Mouse (Mus musculus) NIH3T3 (cell line): Measurements from ENCODE around the gene Rapgef3.

Source experiments
- DNase-seq: peaks from one replicate; pipeline ENCODE4 v3.0.0-alpha.2; 2012; ENCODE audit warnings: low read depth

The Rapgef3 gene

DNA sequence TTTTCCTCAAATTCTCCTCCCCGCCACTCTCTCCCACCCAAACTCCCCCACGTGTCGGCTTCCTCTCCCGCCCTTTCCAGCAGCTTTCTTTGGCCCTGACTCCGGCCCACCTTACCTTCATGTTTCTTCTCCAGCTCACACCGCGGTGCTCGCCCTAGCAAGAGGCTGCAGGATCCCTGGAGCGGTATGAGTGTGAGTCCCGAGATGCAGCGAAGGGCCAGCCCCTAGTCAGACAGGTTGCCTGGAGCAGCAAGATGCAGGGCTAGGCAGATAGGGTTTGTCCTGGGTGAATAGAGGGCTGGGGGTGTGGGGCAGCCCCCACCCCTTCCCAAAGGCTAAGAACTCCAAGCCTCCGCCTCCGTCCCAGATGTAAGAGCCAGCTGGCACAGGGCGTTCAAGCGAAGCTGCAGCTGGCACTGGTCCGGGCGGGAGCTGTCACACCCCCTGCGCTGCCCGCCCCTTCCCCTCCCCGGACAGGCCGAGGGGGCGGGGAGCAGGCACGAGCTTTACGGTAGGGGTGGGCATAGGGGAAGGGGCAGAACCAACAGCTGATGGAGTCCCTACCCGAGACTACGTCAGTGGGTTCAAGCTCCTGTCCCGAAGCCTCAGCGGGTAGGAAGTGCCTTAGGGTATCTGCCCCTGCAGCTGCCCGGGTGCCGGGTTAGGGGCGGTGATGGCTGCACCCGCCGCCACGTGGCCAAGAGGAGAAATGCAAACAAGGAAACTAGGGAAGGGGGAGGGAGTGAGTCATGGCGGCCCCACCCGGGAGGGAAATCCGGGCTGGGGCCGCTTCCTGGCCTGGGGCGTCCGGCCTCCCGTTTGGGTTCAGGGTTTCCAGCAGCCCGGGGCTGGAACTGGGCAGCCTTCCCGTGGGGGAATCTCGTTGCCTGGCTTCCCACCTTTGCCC, at the start of gene Rapgef3:
TSS of gene Rapgef3 (minus strand) at position 693 of the 907 bp plus-strand sequence.
- DNase-seq = peak; percentile 91

DNA sequence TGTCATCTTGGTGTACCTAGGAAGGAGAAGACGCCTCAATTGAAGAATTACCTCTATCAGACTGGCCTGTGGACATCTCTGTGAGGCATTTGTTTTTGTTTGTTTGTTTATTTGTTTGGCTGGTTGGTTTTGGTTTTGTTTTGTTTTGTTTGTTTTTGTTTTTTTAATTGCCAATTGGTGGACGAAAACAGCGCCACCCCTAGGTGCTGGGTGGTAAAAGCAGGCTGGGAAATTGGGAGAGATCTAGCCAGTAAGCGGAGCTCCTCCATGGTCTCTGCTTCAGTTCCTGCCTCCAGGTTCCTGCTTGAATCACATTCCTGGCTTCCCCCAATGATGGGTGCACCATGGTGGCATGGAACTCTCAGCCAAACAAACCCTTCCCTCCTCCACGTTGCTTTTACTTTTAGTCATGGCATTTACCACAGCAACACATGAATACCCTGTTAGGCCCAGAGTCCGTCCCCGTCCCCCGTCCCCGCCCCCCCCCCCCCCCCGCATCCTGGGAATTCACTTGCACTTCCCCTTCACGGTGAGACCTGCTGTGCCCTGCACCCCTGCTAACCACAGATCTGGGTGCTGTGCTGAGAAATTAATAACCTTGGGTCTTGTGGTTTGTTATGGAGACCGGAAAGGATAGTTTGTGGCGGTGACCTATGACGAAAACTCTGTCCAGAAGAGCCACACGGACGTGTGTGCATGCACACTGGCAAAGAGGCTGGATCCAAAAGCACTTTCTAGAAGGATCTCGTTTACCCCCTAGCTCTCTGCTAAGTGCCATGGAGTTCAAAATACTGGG, 48.6 kb upstream of the Rapgef3 start:
- DNase-seq = no peak

DNA sequence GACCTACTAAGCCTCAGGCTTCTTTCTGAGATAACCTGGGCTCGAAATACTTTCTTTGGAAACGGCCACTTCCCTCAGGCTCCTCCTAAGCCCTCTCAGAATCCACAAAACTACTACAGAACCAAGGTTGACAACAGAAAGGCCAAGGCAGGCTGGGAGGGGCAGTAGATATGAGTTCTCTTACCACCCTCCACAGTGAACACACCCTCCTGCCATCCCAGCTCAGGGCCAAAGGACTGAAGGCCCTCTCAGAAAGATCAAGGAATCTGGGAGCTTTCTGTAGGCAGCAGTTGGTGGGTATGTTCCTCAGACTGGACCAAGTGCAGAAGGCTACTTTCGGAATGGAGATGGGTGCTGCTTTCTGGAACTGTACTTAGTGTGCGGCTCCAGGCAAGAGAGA, 47.5 kb upstream of the Rapgef3 start:
- no peak for DNase-seq

DNA sequence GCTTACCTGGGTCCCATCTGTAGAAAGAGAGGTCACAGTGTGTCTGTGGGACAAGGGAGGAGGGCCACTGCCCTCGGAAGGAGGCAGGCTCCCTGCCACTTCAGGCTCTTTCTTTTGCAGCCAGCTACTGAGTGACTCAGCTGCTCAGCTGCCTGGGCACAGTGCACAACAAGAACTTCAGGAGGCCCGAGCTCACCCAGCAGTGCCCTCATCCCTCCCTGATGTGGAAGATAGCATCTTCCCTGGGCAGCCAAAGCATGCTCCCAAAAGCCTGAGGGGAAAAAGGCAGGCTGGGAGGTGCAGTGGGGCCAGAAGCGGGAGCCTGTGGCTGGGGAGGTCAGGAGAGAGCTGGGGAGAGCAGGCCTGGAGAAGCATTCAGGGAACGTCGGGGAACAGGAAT, 46.9 kb upstream of the Rapgef3 start:
- DNase-seq = peak; percentile 55

DNA sequence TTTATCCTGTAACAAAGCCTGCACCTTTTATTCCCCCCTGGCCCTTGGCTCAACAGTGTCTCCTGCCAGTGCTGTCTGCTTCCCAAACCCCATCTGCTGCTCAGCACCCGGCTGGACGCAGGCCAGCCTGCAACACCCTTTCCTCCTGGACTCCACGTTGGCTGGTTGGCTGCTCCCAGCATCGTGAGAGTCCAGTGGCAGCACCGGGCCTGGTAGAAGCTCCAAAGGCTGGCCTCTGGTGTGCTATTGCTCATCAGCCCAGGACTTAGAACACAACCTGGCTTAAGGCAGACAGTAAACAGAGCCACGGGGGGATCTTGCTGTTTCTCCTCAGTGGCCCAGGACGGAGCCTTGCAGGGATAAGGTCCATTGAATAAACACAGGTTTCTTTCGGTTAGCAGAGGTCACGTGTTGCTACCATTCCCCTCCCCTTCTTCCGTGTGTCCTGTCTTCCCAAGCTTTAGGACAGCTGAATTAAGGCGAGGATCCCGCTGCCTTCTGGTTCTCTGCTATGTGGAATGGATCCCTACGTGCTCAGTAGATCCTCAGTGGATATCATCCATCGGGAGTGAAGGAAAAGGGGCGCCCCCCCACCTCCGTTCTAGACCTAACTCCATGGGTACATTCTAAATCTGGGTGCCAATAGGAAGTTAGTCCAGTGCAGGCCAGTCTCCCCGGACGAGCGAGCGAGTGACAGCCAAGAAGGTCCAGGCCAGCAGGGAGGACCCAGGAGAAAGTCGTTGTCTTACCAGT, 45.9 kb upstream of the Rapgef3 start:
- peak; percentile 81 for DNase-seq

DNA sequence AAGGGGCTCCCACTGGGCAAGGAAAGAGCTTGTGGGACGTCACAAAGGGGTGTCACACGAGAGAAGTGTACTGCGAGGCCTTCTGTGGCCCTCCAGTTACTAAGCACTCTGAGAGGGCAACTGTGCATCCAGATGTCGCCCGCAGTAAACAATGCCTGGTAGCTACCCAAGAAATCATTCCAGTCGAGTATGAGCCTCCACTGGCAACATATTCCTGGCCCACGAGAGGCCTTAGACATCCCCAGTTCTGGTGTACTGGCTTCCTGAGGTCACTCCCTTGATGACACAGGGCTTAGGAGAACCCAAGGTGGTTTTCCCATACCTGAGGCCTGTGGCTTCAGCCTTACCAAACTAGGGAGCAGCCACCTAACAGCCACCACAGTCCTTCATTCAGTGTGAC, 45.1 kb upstream of the Rapgef3 start:
- DNase-seq = no peak

DNA sequence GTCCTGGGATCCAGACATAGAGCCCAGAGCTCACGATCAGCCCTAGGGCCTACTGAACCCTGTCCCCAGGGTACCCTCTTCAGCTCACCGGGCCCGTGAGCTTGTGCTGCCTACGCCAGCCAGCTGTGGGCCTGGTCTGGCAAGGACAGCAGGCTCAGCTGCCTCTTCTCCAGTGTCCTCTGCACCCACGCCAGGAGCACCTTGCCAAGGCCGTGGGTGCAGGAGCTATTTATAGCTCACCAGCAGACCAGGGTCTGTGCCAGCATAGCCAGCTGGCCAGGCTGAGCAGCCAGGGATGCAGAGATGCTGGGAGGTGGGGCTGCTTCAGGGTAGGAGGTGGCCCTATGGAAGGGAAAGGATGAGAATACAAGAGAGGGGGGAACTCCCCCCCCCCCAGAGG, 44.4 kb upstream of the Rapgef3 start:
- DNase-seq = peak; percentile 92

DNA sequence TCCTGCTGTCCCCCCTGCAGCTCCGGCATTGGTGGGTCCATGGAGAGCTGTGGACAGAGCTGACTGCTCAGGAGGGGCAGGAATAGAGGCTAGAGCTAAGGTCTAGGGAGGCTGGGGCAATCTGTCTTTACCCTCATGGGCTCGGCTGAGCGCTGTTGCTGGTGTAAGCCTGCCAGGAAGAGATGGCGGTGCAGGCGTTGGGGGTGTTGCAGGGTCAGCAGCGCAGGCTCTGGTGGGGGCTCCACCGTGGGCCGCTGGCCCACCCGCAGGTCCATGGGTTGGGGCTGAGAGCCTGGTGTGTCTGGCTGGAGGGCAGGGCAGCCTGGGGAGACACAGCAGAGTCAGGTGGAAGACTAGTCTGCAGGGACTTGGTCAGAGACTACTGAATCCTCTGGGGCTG, 43.5 kb upstream of the Rapgef3 start:
- DNase-seq = no peak

DNA sequence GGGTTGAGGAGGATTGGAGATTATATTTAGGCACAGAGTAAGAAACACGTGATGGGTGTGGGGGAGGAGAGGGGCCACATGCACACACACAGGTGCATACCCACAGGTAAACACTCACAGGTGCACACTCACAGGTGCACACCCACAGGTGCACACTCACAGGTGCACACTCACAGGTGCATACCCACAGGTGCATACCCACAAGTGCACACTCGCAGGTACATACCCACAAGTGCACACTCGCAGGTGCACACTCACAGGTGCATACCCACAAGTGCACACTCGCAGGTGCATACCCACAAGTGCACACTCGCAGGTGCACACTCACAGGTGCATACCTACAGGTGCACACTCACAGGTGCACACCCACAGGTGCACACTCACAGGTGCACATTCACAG, 42.6 kb upstream of the Rapgef3 start:
- DNase-seq = no peak

DNA sequence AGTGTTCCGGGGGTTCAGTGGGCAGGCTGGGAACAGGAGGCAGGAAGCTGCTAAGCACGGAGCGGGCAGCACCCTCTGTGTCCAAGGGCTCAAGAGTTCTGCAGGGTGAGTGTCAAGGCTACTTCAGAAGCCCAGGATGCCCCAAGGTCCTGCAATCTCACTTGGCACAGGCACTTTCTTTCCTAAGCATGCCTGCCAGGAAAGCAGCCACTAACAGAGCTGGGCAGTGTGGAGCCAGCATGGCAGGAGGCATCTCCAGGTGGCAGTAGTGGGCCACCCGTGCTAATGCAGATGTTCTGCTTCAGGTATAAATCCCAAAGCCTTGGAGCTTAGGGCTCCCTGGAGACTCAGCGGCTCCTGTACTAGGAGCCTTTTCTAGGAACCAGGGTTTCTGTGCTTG, 42.2 kb upstream of the Rapgef3 start:
- peak; percentile 62 for DNase-seq

DNA sequence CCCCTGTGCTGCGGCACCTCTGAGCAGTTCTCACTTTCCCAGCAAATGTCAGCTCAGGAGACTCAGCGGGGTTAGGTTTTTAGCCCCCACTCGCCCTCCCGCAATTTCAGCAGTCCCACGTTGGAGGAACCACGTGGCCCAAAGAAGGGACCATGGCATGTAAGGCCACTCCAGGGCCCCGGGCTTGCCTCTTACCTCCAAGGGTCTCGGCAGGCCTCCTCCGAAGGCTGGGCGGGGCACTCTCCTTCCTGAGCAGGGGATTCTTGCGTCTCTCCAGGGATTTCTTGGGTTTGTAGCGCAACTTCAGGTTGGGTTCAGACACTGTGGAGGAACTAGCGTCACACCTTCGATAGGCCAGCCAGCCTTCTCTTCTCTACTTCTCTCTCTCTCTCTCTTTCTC, 41.4 kb upstream of the Rapgef3 start:
- no peak for DNase-seq

DNA sequence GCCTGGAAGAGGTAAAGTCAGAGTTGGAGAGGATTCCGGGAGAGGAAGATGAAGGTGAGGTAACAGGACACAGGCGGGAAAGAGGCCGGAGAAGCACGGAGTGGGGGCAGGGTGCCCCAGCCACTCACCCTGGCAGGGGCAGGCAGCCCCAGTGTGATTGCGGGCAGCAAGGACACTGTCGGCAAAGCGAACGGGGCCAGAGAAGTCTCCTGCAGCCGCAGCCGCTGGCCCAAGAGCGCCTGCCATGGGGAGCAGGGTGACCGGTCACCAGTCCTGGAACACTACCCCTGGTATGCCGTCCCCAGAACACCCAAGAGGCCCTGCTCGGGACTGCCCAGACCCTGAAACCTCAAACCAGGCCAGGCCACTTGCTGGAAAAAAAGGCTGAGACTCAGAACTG, 40.8 kb upstream of the Rapgef3 start:
- DNase-seq = no peak

DNA sequence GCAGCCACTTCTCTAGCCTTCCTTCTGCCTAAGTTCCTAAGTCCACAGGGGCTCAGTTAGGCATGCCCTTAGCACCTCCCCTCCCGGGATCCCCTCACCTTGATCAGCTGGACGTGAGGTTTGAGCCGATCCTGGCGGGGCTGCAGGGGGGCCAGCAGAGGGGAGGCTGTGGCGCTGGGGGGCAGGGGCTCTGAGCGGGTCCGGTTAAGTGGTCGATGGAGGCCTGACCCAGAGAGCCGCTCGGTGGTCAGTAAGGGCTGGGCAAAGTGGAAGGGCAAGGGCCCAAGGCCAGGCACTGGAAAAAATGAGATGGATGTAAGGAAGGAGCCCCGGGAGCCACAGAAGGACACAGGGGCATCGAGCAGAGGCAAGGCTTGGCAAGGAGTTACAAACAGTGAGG, 40.1 kb upstream of the Rapgef3 start:
- no peak for DNase-seq

DNA sequence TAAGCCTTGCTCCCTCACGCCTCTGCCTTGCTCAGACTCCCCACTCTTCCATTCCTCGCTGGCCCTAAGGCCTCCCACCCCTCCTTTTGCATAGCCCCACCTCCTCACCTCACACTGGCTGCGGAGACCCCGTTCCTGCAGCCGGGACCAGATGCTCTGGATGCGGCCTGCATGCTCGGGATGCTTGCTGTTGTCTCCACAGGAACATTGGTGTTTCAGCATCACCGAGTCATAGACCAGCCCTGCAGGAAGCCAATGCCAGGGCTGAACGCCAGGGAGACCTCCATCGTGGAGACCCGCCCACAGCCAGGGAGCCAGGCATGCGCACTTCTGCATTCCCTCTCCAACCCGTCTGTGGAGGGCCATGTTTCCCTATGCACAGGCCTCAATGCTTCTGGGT, 34.8 kb upstream of the Rapgef3 start:
- DNase-seq = no peak

DNA sequence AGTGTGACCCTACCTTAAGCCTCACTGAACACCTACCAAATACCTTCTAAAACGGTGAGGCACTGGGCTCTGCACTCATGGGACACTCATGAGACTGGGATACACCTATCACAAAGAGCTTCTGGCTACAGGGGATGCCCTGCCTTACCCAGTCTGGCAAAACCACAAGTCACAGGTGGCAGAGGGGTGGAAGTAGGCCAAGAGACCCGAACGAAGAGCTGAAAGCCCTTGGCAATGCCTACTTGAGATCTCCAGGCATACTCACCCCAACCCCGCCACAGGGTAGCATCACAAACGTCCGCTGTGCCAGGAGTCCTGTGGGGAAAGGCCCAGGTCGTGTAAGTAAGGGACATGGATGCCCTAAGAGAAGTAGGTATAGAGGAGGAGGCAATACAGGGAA, 34.0 kb upstream of the Rapgef3 start:
- no peak for DNase-seq

DNA sequence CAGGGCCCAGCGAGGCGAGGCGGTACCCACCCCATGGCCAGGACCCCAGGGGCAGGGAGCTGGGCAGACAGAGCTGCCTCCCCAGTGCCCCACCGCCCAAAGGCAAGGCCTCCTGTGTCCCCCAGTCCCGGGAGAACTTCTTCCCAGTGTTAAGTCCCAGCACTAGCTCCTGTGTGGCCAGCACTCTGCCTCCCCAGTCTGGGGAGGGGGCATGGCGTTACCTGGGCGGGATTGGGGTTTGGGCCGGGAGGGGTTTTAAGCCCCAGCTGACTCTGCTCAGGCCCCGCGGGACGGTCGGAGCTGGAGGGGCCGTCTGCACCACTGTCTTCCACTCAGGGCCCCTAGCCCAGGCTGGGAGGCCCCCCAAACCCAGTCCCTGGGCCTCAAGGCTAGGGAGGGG, 33.1 kb upstream of the Rapgef3 start:
- no peak for DNase-seq

DNA sequence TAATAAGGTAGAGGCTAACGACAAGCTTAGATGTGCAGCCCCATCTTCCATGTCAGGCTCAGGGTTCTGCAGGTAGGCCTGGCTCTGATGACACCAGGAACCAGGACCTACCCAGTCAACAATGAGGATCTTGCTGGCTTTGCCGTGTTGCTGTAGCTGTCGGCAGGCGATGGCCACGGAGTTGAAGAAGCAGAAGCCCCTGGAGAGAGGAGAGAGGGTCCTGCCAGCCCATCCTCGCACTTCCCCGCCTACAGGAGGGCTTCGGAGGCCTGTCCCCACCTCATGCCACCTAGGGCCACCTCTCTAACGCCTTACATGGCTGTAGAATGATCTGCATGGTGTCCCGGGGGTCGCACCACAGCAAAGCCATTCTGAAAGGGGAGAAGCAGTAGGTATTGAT, 31.7 kb upstream of the Rapgef3 start:
- DNase-seq = no peak

DNA sequence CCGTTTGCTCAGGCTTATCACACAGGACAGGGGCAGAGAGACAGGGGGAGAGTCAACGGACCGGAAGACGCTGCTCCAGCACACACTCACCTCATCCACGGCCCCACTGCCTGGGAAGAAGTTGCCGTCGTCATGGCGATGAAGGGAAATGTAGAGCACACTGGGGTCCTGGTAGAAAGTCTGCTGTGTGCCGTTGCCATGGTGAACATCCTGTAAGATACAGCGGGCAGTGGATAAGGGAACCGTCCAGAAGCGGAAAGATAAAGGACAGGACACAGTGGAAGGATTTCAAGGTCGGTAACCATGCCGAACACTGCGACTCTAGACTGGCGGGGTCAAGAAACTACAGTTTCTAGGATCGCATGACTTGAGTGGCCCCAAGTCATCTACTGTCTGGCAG, 30.4 kb upstream of the Rapgef3 start:
- no peak for DNase-seq

DNA sequence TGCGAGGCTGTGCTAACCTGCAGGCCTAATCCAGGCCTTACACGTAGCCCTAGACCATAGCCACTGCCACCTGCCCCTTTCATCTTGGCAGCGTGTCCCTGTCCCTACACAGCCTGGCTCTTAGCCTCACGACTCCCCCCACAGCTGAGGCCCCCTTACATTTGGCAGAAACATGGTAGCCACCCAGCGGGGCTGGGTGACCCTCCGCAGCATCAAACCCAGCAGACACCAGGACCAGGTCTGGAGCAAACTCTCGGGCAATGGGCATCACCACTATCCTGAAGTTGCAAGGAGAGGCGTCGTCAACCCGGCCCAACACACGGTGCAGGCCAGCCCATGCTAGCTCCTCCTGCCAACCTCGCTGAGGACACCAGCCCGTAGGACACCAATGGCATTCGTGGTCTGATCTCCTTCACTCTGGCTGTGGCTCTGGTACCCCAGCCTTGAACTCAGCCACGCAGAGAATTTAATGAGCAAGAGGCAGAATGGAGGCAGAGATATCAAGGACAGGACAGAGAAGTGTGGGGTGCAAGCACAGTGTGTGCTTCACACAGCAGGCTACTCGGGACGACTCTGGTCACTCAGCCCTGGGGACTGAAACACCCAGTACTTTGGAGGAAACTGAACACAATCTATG, 29.0 kb upstream of the Rapgef3 start:
- DNase-seq = no peak

DNA sequence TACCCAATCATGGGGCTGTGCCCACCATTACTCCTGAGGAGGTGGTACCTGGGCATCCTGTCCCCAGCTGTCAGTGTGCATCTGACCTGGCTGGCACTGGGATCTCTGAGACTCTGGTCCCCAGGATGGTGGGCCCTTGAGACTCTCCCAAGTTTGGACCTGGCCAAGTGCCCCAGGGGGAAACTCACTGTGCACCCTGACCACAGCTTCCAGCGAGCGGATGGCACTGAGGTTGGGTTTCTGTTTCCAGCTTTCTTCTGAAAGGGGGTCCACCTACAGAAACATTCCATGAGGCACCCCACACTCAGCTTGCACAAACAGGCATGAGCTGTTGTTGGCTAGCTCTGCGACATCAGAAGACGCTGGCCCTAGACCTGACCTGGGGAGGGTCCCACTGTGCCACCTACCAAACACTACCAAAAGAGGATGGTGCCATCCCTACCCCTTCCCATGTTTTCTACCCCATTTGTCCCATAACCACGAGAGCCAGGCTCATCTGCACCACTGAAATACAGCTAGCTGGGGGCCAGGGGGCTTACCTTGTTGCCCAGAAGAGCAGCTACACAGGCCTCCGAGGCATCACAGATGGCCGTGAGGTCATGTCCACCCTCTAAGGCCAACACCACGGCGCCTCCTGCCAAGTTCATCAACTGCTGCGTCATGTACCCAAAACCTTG, 27.9 kb upstream of the Rapgef3 start:
- no peak for DNase-seq

DNA sequence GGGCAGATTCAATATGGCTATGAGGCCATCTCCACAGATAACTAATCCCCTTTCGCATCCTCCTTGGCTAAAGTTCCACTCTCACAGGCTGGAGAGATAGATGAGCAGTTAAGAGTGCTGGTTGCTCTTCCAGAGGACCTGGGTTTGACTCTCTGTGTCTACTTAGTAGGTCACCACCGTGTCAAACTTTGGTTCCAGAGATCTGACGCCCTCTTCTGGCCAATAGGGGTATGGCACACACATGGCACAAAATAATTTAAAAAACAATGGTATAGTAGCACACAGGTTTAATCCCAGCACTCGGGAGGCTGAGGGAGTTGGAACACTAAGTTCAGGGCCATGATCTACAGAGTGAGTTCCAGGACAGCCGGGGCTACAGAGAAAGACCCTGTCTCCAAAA, 26.5 kb upstream of the Rapgef3 start:
- peak; percentile 44 for DNase-seq
